Mouse (Mus musculus) limb, embryonic 15.5 days (tissue): ENCODE data around the gene Ncor2. TPM values are rescaled to one million over a fixed set of nuclear protein-coding genes. Genes with fewer than 3 reads are reported as not detected.
"Not testable (repeated sequence)": the region's sequence is repeated elsewhere in the genome, so short reads cannot be mapped to it uniquely, and the experiment has no call there.

ENCODE experiments used
- ATAC-seq: fragments of 200-750 bp; cut with Nextera tagmentation; 2 replicates; pipeline ENCODE4 v1.8.0; 2017; ENCODE audit warnings: low read depth, moderate TSS enrichment; ENCODE audit not compliant: insufficient number of reproducible peaks, low FRiP score, low TSS enrichment
- H3K27ac ChIP-seq: fragments of 300-500 bp; sonication (generic); 2 replicates; pipeline ENCODE4 v1.5.1; 2015; ENCODE audit warnings: moderate library complexity, mild to moderate bottlenecking, inconsistent platforms
- H3K27me3 ChIP-seq: fragments of 300-500 bp; sonication (generic); 2 replicates; pipeline ENCODE4 v1.6.1; 2015; ENCODE audit warnings: inconsistent platforms
- H3K36me3 ChIP-seq: fragments of 300-500 bp; sonication (generic); 2 replicates; pipeline ENCODE4 v1.6.1; 2015; ENCODE audit warnings: inconsistent platforms
- H3K4me1 ChIP-seq: fragments of 300-500 bp; sonication (generic); 2 replicates; pipeline ENCODE4 v1.6.1; 2015; ENCODE audit warnings: inconsistent platforms
- H3K4me2 ChIP-seq: fragments of 300-500 bp; sonication (generic); 2 replicates; pipeline ENCODE4 v1.6.1; 2015; ENCODE audit warnings: mild to moderate bottlenecking, inconsistent platforms
- H3K4me3 ChIP-seq: fragments of 300-500 bp; sonication (generic); 2 replicates; pipeline ENCODE4 v1.5.1; 2015; ENCODE audit warnings: mild to moderate bottlenecking, inconsistent platforms
- H3K9ac ChIP-seq: fragments of 300-500 bp; sonication (generic); 2 replicates; pipeline ENCODE4 v1.6.1; 2015; ENCODE audit warnings: inconsistent platforms
- H3K9me3 ChIP-seq: fragments of 300-500 bp; sonication (generic); 2 replicates; pipeline ENCODE4 v1.6.1; 2016; ENCODE audit warnings: inconsistent platforms
- WGBS: fragments of 180-500 bp; shearing (Covaris S2); methylation state at CpG from one replicate; pipeline ENCODE4 v1.1.7; 2015; 5-methylcytosine and 5-hydroxymethylcytosine counted together
- polyA plus RNA-seq: library from polyadenylated mRNA; unstranded; fragments of >200 nt; fragmentation: Nextera tagmentation; extraction: Ambion mirVana; gene quantifications from 2 replicates; pipeline ENCODE4 v1.2.1, GENCODE M21; 2015

Ncor2 gene
- 32.7 and 34.1 TPM in 2 replicates for polyA plus RNA-seq

DNA sequence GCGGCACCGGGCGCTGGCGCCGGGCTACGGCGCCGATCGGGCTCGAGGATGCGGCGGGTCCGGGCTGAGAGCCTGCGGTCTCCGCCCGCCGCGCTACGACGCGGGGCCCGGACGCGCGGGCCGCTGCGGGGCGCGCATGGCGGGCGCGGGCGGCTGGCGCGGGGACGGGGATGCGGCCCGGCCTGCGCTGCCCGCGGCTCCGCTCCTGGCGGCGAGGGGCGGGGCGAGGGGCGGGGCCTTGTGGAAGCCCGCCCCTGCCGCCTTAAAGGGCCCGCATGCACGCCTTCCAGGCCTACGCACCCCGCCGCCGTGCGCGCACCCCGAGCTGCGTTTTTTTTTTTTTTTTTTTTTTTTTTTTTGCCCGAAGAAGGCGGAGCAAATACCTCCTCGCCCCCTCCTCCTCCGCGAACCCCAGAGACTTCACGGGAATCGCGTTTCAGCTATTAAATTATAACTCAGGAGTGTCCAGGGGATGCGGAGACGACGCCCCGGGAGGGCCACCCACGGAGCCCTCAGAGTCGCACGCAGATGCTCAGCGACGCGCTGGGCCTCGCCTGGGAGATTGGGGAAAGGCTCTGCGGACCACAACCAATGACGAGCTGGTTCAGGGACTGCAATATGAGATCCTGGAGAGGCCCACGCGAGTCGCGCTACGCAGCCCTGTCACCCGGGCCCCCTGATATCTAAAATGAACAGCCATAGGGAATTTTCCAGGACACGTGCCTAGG lies at the start of gene Ncor2:
Ncor2 (minus strand) TSS at position 213 of the 728 bp plus-strand sequence.
- H3K9me3 ChIP-seq: no peaks in the 10 kb centered on the region
- peak within 1 kb of the TSS; percentile 82 for H3K9ac ChIP-seq
- H3K4me2 ChIP-seq: peak within 1 kb of the TSS; percentile 82
- H3K27ac ChIP-seq: peak within 1 kb of the TSS; percentile 97
- H3K4me3 ChIP-seq: peak within 1 kb of the TSS; percentile 84
- H3K36me3 ChIP-seq: no peaks in the 10 kb centered on the region
- peaks cover 59% of the 10 kb centered on the region for H3K4me1 ChIP-seq
- no peaks in the 10 kb centered on the region for H3K27me3 ChIP-seq
- WGBS: 0% methylated on average over 58 of the region's 87 CpGs
- ATAC-seq: peak; percentile 79

GRCm38 (mm10) chr5:125227699-125228098 lies 48.7 kb upstream of the Ncor2 start:
- WGBS: 95% methylated on average over 4 of the region's 4 CpGs
- Histone ChIP-seq H3K4me2 (no peak overlapping the region), H3K27me3 (no peaks in the 10 kb centered on the region), H3K9me3 (no peaks in the 10 kb centered on the region), H3K27ac (no peak overlapping the region), H3K4me1 (peaks cover 24% of the 10 kb centered on the region), H3K9ac (no peak overlapping the region), H3K36me3 (no peaks in the 10 kb centered on the region), H3K4me3 (no peak overlapping the region)
- ATAC-seq: no peak

DNA sequence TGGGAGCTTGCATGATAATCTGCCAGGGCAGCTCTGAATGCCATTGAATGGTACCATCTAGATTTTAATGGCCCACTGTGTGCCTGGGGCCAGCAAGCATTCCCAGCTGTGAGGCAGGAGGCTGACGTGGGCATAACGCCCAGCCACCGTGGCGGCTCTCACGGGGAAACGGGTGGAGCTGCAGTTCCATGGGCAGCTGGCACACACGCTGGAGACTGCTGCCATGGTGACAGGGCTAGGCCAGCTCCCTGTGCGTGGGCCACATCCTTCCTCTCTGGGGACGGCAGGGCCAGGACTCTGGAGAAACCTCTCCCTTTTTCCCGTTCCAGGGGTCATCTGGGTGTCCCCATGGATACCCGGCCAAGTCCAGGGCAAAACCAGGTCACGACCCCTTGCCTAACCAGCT lies 47.2 kb upstream of the Ncor2 start:
- ATAC-seq: no peak
- Histone ChIP-seq H3K4me1 (peaks cover 38% of the 10 kb centered on the region), H3K27ac (peak overlapping the region; percentile 71), H3K4me2 (no peak overlapping the region), H3K27me3 (no peaks in the 10 kb centered on the region), H3K4me3 (no peak overlapping the region), H3K9ac (no peak overlapping the region), H3K9me3 (no peaks in the 10 kb centered on the region), H3K36me3 (no peaks in the 10 kb centered on the region)
- WGBS: 41% methylated on average over 12 of the region's 12 CpGs

DNA sequence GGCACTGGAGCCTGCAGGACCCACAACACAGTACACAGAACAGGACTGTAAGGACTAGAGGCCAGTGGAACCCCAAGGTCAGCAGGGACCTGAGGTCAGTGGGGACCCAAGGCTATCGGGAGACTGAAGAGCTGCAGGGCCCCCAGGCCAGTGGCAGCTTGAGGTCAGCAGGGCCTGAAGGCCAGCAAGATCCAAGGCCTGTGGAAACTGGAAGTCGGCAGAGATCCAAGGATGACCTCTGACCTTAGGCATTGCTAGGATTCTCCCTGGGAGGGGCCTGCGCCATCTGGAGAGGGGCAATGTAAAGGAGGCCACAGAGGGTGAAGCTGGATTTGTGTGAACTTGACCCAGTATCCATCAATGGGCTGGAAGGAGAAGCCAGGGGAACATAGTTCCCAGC lies 45.9 kb upstream of the Ncor2 start:
- no peaks in the 10 kb centered on the region for H3K36me3 ChIP-seq
- no peak overlapping the region for H3K4me3 ChIP-seq
- H3K27ac ChIP-seq: no peak overlapping the region
- ATAC-seq: no peak
- H3K27me3 ChIP-seq: no peaks in the 10 kb centered on the region
- H3K9ac ChIP-seq: no peak overlapping the region
- H3K9me3 ChIP-seq: no peaks in the 10 kb centered on the region
- 35% methylated on average over 3 of the region's 3 CpGs for WGBS
- H3K4me2 ChIP-seq: no peak overlapping the region
- peaks cover 40% of the 10 kb centered on the region for H3K4me1 ChIP-seq

- H3K27ac ChIP-seq: no peak overlapping the region
- no peak overlapping the region for H3K4me3 ChIP-seq
- peaks cover 40% of the 10 kb centered on the region for H3K4me1 ChIP-seq
- no peaks in the 10 kb centered on the region for H3K36me3 ChIP-seq
- no peak for ATAC-seq
- H3K27me3 ChIP-seq: no peaks in the 10 kb centered on the region
- H3K9me3 ChIP-seq: no peaks in the 10 kb centered on the region
- no peak overlapping the region for H3K9ac ChIP-seq
- H3K4me2 ChIP-seq: no peak overlapping the region
- 60% methylated on average over 5 of the region's 5 CpGs for WGBS
These were observed 44.9 kb upstream of the Ncor2 start for GRCm38 (mm10) chr5:125223961-125224360.

- no peaks in the 10 kb centered on the region for H3K27me3 ChIP-seq
- H3K4me1 ChIP-seq: peaks cover 40% of the 10 kb centered on the region
- no peak overlapping the region for H3K9ac ChIP-seq
- H3K36me3 ChIP-seq: no peaks in the 10 kb centered on the region
- no peak for ATAC-seq
- WGBS: 48% methylated on average over 6 of the region's 6 CpGs
- peak overlapping the region; percentile 73 for H3K27ac ChIP-seq
- H3K9me3 ChIP-seq: no peaks in the 10 kb centered on the region
- H3K4me2 ChIP-seq: no peak overlapping the region
- no peak overlapping the region for H3K4me3 ChIP-seq
These were observed 43.7 kb upstream of the Ncor2 start for GRCm38 (mm10) chr5:125222706-125223105.

DNA sequence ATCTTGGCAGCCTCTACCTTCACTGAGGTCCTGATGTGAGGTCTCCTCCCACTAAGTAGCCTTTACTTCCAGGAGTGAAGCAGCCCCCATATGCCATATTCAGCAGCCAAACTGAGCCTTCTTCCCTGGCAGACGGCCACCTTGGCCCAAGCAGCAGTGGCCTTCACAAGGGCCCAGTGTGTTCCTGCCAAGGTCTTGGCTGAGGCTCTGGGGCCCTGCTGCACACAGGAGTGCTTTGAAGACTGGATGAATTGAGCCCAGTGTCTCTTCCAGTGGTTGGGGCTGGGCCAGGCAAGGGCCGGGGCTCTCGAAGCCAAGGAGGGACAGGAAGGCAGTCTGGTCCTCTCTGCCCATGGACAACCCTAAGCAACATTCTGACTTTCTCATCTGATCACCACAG lies 42.8 kb upstream of the Ncor2 start:
- 64% methylated on average over 3 of the region's 3 CpGs for WGBS
- peak; percentile 74 for ATAC-seq
- peak overlapping the region; percentile 73 for H3K27ac ChIP-seq

GRCm38 (mm10) chr5:125217426-125218170 lies 38.6 kb upstream of the Ncor2 start:
- Histone ChIP-seq H3K4me2 (no peak overlapping the region), H3K36me3 (no peaks in the 10 kb centered on the region), H3K27me3 (no peaks in the 10 kb centered on the region), H3K4me1 (peaks cover 37% of the 10 kb centered on the region), H3K9me3 (no peaks in the 10 kb centered on the region), H3K4me3 (no peak overlapping the region), H3K9ac (no peak overlapping the region), H3K27ac (no peak overlapping the region)
- ATAC-seq: no peak
- WGBS: 58% methylated on average over 9 of the region's 9 CpGs

More for the DNA sequence above, 42.8 kb upstream of the Ncor2 start:
- Histone ChIP-seq H3K4me1 (peaks cover 42% of the 10 kb centered on the region), H3K9me3 (no peaks in the 10 kb centered on the region), H3K9ac (no peak overlapping the region), H3K27me3 (no peaks in the 10 kb centered on the region), H3K4me3 (no peak overlapping the region), H3K4me2 (no peak overlapping the region), H3K36me3 (no peaks in the 10 kb centered on the region)

DNA sequence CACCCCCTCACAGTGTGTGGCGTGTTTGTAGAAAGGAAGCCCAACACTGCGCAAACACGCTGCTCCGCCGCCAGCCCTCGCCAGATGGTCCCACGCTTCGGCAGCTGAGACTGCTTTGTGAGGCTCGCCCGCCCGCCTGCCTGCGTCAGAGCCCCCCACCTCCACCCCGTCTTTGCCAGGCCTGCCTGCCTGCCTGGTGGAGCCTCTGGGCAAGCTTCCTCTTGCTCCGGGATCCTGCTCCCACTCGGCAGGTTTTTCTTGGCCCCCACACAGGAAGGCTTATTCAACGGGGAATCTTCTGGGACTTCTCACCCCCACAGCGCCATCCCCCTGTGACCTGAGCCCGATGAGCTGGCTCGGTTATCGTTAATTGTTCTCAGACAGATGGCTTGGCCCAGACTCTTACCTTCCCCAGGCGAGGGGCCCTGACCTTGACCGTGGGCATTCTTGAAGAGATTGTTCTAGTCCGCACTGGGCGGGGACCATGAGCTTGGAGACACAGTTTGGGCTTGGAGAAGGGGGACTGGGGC lies 37.0 kb upstream of the Ncor2 start:
- H3K4me2 ChIP-seq: peak overlapping the region; percentile 49
- peaks cover 22% of the 10 kb centered on the region for H3K4me1 ChIP-seq
- peak overlapping the region; percentile 90 for H3K27ac ChIP-seq
- no peaks in the 10 kb centered on the region for H3K9me3 ChIP-seq
- no peaks in the 10 kb centered on the region for H3K27me3 ChIP-seq
- ATAC-seq: peak; percentile 66
- WGBS: 5% methylated on average over 24 of the region's 24 CpGs
- H3K9ac ChIP-seq: no peak overlapping the region
- H3K4me3 ChIP-seq: peak overlapping the region; percentile 22
- no peaks in the 10 kb centered on the region for H3K36me3 ChIP-seq

- Histone ChIP-seq H3K27ac (peak overlapping the region; percentile 90), H3K4me1 (peaks cover 22% of the 10 kb centered on the region), H3K9me3 (no peaks in the 10 kb centered on the region), H3K4me3 (peak overlapping the region; percentile 22), H3K27me3 (no peaks in the 10 kb centered on the region), H3K4me2 (peak overlapping the region; percentile 49), H3K36me3 (no peaks in the 10 kb centered on the region), H3K9ac (no peak overlapping the region)
- WGBS: 18% methylated on average over 10 of the region's 11 CpGs
- ATAC-seq: no peak; the same call in 1 of the 2 replicates
These were observed 36.4 kb upstream of the Ncor2 start for GRCm38 (mm10) chr5:125215346-125215929.

DNA sequence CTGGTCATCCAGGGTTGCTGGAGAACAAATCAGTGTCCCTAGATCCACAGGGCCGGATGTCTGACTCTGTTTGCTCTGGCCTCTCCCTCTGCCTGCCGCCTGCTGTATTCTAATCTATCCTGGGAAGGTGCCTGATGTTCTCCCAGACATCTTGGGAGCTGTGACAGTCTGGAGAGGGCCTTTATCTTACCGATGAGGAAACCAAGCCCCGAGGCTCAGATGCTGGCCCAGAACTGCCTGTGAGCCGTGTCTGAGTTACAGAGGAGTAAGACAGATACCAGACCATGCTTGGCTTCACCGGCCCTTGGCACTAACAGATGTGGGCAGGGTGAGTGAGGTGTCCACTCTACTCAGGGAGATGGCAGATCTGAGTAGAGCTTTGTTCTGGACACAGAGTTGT lies 35.0 kb upstream of the Ncor2 start:
- WGBS: 82% methylated on average over 6 of the region's 6 CpGs
- Histone ChIP-seq H3K36me3 (no peaks in the 10 kb centered on the region), H3K9ac (no peak overlapping the region), H3K4me1 (peaks cover 22% of the 10 kb centered on the region), H3K4me3 (no peak overlapping the region), H3K9me3 (no peaks in the 10 kb centered on the region), H3K27me3 (no peaks in the 10 kb centered on the region), H3K4me2 (no peak overlapping the region), H3K27ac (no peak overlapping the region)
- ATAC-seq: no peak

DNA sequence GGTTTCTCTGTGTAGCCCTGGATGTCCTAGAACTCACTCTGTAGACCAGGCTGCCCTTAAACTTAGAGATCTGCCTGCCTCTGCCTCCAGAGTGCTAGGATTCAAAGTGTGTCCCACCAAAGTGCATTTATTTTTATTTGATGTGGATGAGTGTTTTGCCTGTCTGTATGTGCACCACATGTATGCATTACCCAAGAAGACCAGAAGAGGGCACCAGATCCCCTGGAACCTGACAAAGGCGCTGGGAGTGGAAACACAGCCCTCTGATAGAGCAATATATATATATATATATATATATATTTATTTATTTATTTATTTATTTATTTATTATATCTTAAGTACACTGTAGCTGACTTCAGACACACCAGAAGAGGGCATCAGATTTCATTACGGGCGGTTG lies 25.9 kb upstream of the Ncor2 start:
- H3K9me3 ChIP-seq, H3K36me3 ChIP-seq, H3K27me3 ChIP-seq, ATAC-seq, H3K27ac ChIP-seq, H3K4me2 ChIP-seq, H3K4me3 ChIP-seq, H3K9ac ChIP-seq: not testable (repeated sequence)
- WGBS: 92% methylated on average over 3 of the region's 3 CpGs
- peaks cover 18% of the 10 kb centered on the region for H3K4me1 ChIP-seq
